Mouse (Mus musculus): ENCODE data around the gene Ankrd23. TPM values are rescaled to one million over a fixed set of nuclear protein-coding genes. Genes with fewer than 3 reads are reported as not detected.

Gene Ankrd23
- total RNA-seq, 2 experiments from 2014 or later, result 10.3 to 10.6 TPM

- no peak for DNase-seq (ENCODE audit: low spot score in 2 of 2)
Observed at GRCm38 (mm10) chr1:36545845-36546600, 9.3 kb upstream of the Ankrd23 start.

- no peak for DNase-seq (ENCODE audit: low spot score in 2 of 2)
Observed at GRCm38 (mm10) chr1:36545382-36545781, 8.7 kb upstream of the Ankrd23 start.

GRCm38 (mm10) chr1:36542925-36543324 is 6.2 kb upstream of the Ankrd23 start:
- DNase-seq (ENCODE audit: low spot score in 2 of 2), result no peak

GRCm38 (mm10) chr1:36541844-36542243 is 5.2 kb upstream of the Ankrd23 start:
- no peak for DNase-seq (ENCODE audit: low spot score in 2 of 2)

GRCm38 (mm10) chr1:36540807-36541206 is 4.1 kb upstream of the Ankrd23 start:
- no peak for DNase-seq (ENCODE audit: low spot score in 2 of 2)

GRCm38 (mm10) chr1:36540132-36540531 is 3.4 kb upstream of the Ankrd23 start:
- DNase-seq (ENCODE audit: low spot score in 2 of 2), result no peak

- DNase-seq (ENCODE audit: low spot score in 2 of 2), result peak; percentile 60 to 69
Observed at GRCm38 (mm10) chr1:36539186-36539585, 2.5 kb upstream of the Ankrd23 start, which contains the start of gene Gm42417. Gm42417 (minus strand) TSS chr1:36539429.

- DNase-seq (ENCODE audit: low spot score in 2 of 2), result no peak
Observed at GRCm38 (mm10) chr1:36538727-36539126, 2.0 kb upstream of the Ankrd23 start.

- no peak for DNase-seq (ENCODE audit: low spot score in 2 of 2)
Observed at GRCm38 (mm10) chr1:36536397-36536728, 320 bp downstream of the Ankrd23 start.

- no peak for DNase-seq (ENCODE audit: low spot score in 2 of 2)
Observed at GRCm38 (mm10) chr1:36535477-36536396, 946 bp downstream of the Ankrd23 start.

GRCm38 (mm10) chr1:36534595-36535058 is 2.1 kb downstream of the Ankrd23 start:
- no peak for DNase-seq (ENCODE audit: low spot score in 2 of 2)

- no peak for DNase-seq (ENCODE audit: low spot score in 2 of 2)
Observed at GRCm38 (mm10) chr1:36533546-36533945, 3.1 kb downstream of the Ankrd23 start.

GRCm38 (mm10) chr1:36531461-36531860 is 5.2 kb downstream of the Ankrd23 start:
- DNase-seq (ENCODE audit: low spot score in 2 of 2), result no peak

GRCm38 (mm10) chr1:36530962-36531361 is 5.7 kb downstream of the Ankrd23 start:
- no peak for DNase-seq (ENCODE audit: low spot score in 2 of 2)

GRCm38 (mm10) chr1:36530485-36530884 is 6.2 kb downstream of the Ankrd23 start:
- DNase-seq (ENCODE audit: low spot score in 2 of 2), result no peak

GRCm38 (mm10) chr1:36529875-36530274 is 6.8 kb downstream of the Ankrd23 start:
- no peak for DNase-seq (ENCODE audit: low spot score in 2 of 2)

GRCm38 (mm10) chr1:36529274-36529673 is 7.4 kb downstream of the Ankrd23 start:
- no peak for DNase-seq (ENCODE audit: low spot score in 2 of 2)

- DNase-seq (ENCODE audit: low spot score in 2 of 2), result no peak
Observed at GRCm38 (mm10) chr1:36528351-36528750, 8.3 kb downstream of the Ankrd23 start.

GRCm38 (mm10) chr1:36526903-36527302 is 9.8 kb downstream of the Ankrd23 start:
- DNase-seq (ENCODE audit: low spot score in 2 of 2), result no peak

- no peak for DNase-seq (ENCODE audit: low spot score in 2 of 2)
Observed at GRCm38 (mm10) chr1:36525774-36526173, 10.9 kb downstream of the Ankrd23 start.

GRCm38 (mm10) chr1:36524058-36524457 is 12.6 kb downstream of the Ankrd23 start:
- no peak for DNase-seq (ENCODE audit: low spot score in 2 of 2)
